Mouse (Mus musculus) embryonic facial prominence, embryonic 15.5 days (tissue): Measurements from ENCODE around the gene Irs3. TPM values are rescaled to one million over a fixed set of nuclear protein-coding genes. Genes with fewer than 3 reads are reported as not detected.

Source experiments
- ATAC-seq: fragments of 200-750 bp; cut with Nextera tagmentation; 2 replicates; pipeline ENCODE4 v1.8.0; 2017; ENCODE audit warnings: low read depth, moderate TSS enrichment; ENCODE audit not compliant: insufficient number of reproducible peaks, low FRiP score, low TSS enrichment
- H3K27ac ChIP-seq: fragments of 300-500 bp; sonication (generic); replicated peaks from 2 replicates; pipeline ENCODE4 v1.5.1; 2015; ENCODE audit warnings: mild to moderate bottlenecking, inconsistent platforms
- H3K27me3 ChIP-seq: fragments of 300-500 bp; sonication (generic); 2 replicates; pipeline ENCODE4 v1.6.1; 2015; ENCODE audit warnings: inconsistent platforms
- H3K36me3 ChIP-seq: fragments of 300-500 bp; sonication (generic); 2 replicates; pipeline ENCODE4 v1.6.1; 2015; ENCODE audit warnings: mild to moderate bottlenecking, inconsistent platforms
- H3K4me1 ChIP-seq: fragments of 300-500 bp; sonication (generic); 2 replicates; pipeline ENCODE4 v1.6.1; 2015; ENCODE audit warnings: inconsistent platforms
- H3K4me2 ChIP-seq: fragments of 300-500 bp; sonication (generic); replicated peaks from 2 replicates; pipeline ENCODE4 v1.6.1; 2015; ENCODE audit warnings: mild to moderate bottlenecking, inconsistent platforms
- H3K4me3 ChIP-seq: fragments of 300-500 bp; sonication (generic); replicated peaks from 2 replicates; pipeline ENCODE4 v1.5.1; 2015; ENCODE audit warnings: mild to moderate bottlenecking, inconsistent platforms
- H3K9ac ChIP-seq: fragments of 300-500 bp; sonication (generic); 2 replicates; pipeline ENCODE4 v1.6.1; 2015; ENCODE audit warnings: inconsistent platforms
- H3K9me3 ChIP-seq: fragments of 300-500 bp; sonication (generic); replicated peaks from 2 replicates; pipeline ENCODE4 v1.6.1; 2016; ENCODE audit warnings: inconsistent platforms
- WGBS: fragments of 180-500 bp; shearing (Covaris S2); methylation state at CpG from one replicate; pipeline ENCODE4 v1.1.7; 2015; 5-methylcytosine and 5-hydroxymethylcytosine counted together
- polyA plus RNA-seq: library from polyadenylated mRNA; unstranded; fragments of >200 nt; fragmentation: Nextera tagmentation; extraction: Ambion mirVana; gene quantifications from 2 replicates; pipeline ENCODE4 v1.2.1, GENCODE M21; 2015

The Irs3 gene
- polyA plus RNA-seq = 0.16 and 0.28 TPM in 2 replicates

- Histone ChIP-seq H3K9me3 (no peaks in the 10 kb centered on the region), H3K4me3 (peak within 1 kb of the TSS; percentile 33), H3K4me2 (peak within 1 kb of the TSS; percentile 51), H3K9ac (no peak within 1 kb of the TSS), H3K27me3 (peaks cover 34% of the 10 kb centered on the region), H3K4me1 (peaks cover 32% of the 10 kb centered on the region), H3K27ac (no peak within 1 kb of the TSS), H3K36me3 (peaks cover 12% of the 10 kb centered on the region)
- WGBS = 13% methylated on average over 11 of the region's 11 CpGs
- no peak for ATAC-seq
Measured at GRCm38 (mm10) chr5:137645652-137646091, at the start of gene Irs3. Gene Irs3 (minus strand): TSS chr5:137645714.

DNA sequence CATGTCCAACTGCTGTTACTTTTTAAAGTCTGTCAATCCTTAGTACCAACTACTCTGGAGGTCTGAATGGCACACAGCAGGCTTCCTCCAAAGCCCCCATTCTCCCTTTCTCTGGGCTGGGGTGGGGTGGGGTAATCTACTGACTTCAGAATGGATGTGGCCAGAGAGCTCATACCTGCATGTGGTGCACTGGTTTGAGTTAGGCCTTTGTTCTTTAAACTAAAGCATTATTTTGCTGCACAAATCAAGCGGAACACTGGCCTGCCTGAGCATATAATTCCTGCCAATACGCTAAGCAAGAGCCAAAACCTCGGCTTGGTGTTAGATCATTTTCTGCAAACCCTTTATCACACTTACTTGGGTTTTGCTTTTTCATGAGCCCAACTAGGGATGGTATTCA, 49.3 kb upstream of the Irs3 start:
- Histone ChIP-seq H3K27me3 (no peaks in the 10 kb centered on the region), H3K9ac (no peak overlapping the region), H3K27ac (no peak overlapping the region), H3K9me3 (no peaks in the 10 kb centered on the region), H3K4me1 (no peaks in the 10 kb centered on the region), H3K4me3 (no peak overlapping the region), H3K36me3 (no peaks in the 10 kb centered on the region), H3K4me2 (no peak overlapping the region)
- WGBS = 58% methylated on average over 3 of the region's 3 CpGs
- no peak for ATAC-seq

- 61% methylated on average over 1 of the region's 1 CpGs for WGBS
Measured at GRCm38 (mm10) chr5:137691881-137692280, 46.4 kb upstream of the Irs3 start.

DNA sequence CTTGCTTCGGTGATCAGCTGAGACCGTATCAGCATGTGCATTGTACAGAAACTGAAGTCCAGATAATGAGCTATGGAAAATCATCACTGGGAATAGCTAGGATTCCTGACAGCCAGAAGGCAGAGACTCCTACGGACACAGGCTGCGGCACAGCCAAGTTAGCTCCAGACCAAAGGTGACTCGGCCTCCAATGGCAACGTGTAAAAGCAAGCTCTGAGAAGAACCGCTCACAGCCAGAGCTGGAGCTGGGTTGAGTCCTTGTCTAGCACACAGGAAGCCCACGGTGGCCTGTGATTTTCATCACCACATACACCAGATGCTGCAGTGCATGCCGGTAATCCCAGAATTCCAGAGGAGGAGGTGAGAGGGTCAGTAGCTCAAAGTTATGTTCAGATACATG, 45.0 kb upstream of the Irs3 start:
- no peak overlapping the region for H3K9ac ChIP-seq
- ATAC-seq = no peak
- H3K9me3 ChIP-seq = no peaks in the 10 kb centered on the region
- no peak overlapping the region for H3K27ac ChIP-seq
- no peak overlapping the region for H3K4me2 ChIP-seq
- no peaks in the 10 kb centered on the region for H3K36me3 ChIP-seq
- H3K4me1 ChIP-seq = no peaks in the 10 kb centered on the region
- no peaks in the 10 kb centered on the region for H3K27me3 ChIP-seq
- 54% methylated on average over 9 of the region's 9 CpGs for WGBS
- H3K4me3 ChIP-seq = no peak overlapping the region

More at GRCm38 (mm10) chr5:137691881-137692280, 46.4 kb upstream of the Irs3 start:
- no peak overlapping the region for H3K27ac ChIP-seq
- no peaks in the 10 kb centered on the region for H3K9me3 ChIP-seq
- H3K4me2 ChIP-seq = no peak overlapping the region
- no peaks in the 10 kb centered on the region for H3K4me1 ChIP-seq
- no peak for ATAC-seq
- H3K9ac ChIP-seq = no peak overlapping the region
- H3K27me3 ChIP-seq = no peaks in the 10 kb centered on the region
- no peaks in the 10 kb centered on the region for H3K36me3 ChIP-seq
- no peak overlapping the region for H3K4me3 ChIP-seq

GRCm38 (mm10) chr5:137689974-137690373, 44.5 kb upstream of the Irs3 start:
- H3K4me2 ChIP-seq = no peak overlapping the region
- no peaks in the 10 kb centered on the region for H3K27me3 ChIP-seq
- 86% methylated on average over 3 of the region's 3 CpGs for WGBS
- no peaks in the 10 kb centered on the region for H3K9me3 ChIP-seq
- H3K27ac ChIP-seq = no peak overlapping the region
- no peak for ATAC-seq
- no peak overlapping the region for H3K9ac ChIP-seq
- H3K4me1 ChIP-seq = 0 out of 2 replicates have a peak, but pooled peaks cover 2% of the 10 kb centered on the region
- H3K4me3 ChIP-seq = no peak overlapping the region
- no peaks in the 10 kb centered on the region for H3K36me3 ChIP-seq

- Histone ChIP-seq H3K4me1 (peaks cover 13% of the 10 kb centered on the region), H3K27me3 (no peaks in the 10 kb centered on the region), H3K27ac (no peak overlapping the region), H3K9me3 (no peaks in the 10 kb centered on the region), H3K4me2 (no peak overlapping the region), H3K9ac (no peak overlapping the region), H3K36me3 (no peaks in the 10 kb centered on the region; the same call in 1 of the 2 replicates), H3K4me3 (no peak overlapping the region)
- no peak for ATAC-seq
- 81% methylated on average over 6 of the region's 6 CpGs for WGBS
Measured at GRCm38 (mm10) chr5:137686127-137686790, 40.7 kb upstream of the Irs3 start.

- no peak for ATAC-seq
- Histone ChIP-seq H3K27me3 (no peaks in the 10 kb centered on the region), H3K4me1 (peaks cover 13% of the 10 kb centered on the region), H3K36me3 (no peaks in the 10 kb centered on the region; the same call in 1 of the 2 replicates), H3K9me3 (no peaks in the 10 kb centered on the region), H3K9ac (no peak overlapping the region), H3K4me3 (no peak overlapping the region), H3K27ac (no peak overlapping the region), H3K4me2 (no peak overlapping the region)
- over 99% methylated on average over 3 of the region's 3 CpGs for WGBS
Measured at GRCm38 (mm10) chr5:137685653-137686052, 40.1 kb upstream of the Irs3 start.

GRCm38 (mm10) chr5:137684294-137685123, 39.0 kb upstream of the Irs3 start, which contains the start of gene Agfg2:
Gene Agfg2 (minus strand): TSS chr5:137684726.
- no peaks in the 10 kb centered on the region for H3K27me3 ChIP-seq
- peak within 1 kb of the TSS; percentile 50 for H3K9ac ChIP-seq
- H3K27ac ChIP-seq = peak within 1 kb of the TSS; percentile 58; the same call in 1 of the 2 replicates
- peak; percentile 100 for ATAC-seq
- H3K36me3 ChIP-seq = no peaks in the 10 kb centered on the region; the same call in 1 of the 2 replicates
- H3K4me3 ChIP-seq = peak within 1 kb of the TSS; percentile 80
- WGBS = under 1% methylated on average over 61 of the region's 62 CpGs
- no peaks in the 10 kb centered on the region for H3K9me3 ChIP-seq
- H3K4me1 ChIP-seq = peaks cover 13% of the 10 kb centered on the region
- H3K4me2 ChIP-seq = peak within 1 kb of the TSS; percentile 95

DNA sequence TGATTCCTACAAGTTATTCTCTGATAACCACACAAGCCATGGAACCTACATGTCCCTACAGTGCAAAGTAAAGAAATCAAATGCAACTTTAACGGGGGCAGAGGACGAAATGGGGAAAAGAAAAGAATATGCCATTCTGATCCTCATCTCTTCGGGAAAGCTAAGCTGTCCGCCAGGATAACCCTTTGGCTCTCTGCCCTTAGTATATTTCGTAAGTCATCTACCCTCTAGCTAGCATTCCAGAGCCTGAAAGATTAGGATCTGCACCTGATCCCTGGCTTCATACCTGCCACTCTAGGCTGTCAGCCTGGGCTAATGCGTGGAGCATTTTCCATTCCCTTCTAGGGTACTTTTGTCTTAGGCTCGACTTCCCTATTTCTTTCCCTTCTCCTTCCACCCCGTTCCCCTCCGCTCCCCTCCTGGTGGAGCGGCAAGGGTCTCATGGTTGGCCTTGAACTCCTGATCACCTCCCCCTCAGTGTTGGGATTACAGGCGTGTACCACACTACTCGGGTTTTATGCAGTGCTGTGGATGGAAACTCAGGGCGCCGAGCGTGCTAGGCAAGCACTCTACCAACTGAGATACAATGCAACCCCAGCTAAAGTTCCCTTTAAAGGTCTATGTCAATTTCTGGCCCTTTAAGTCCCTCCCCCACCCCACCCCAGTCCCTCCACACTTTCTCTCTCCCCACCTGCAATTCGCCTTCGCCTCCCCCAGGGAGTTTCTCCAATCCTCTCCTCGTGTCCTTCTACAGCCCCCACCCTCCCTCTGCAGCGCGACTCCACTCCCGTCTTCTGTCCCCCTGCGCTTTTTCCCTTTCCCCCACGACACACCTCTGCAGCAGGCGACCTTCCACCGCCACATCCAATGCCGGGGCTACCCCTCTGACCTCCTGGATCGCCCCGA, 38.1 kb upstream of the Irs3 start:
- H3K9me3 ChIP-seq = no peaks in the 10 kb centered on the region
- no peak for ATAC-seq
- whole genome bisulfite sequencing = 9% methylated on average over 28 of the region's 28 CpGs

GRCm38 (mm10) chr5:137682526-137682925, 37.0 kb upstream of the Irs3 start:
- H3K36me3 ChIP-seq = no peaks in the 10 kb centered on the region; the same call in 1 of the 2 replicates
- no peak for ATAC-seq
- peaks cover 13% of the 10 kb centered on the region for H3K4me1 ChIP-seq
- H3K27me3 ChIP-seq = no peaks in the 10 kb centered on the region
- no peak overlapping the region for H3K4me2 ChIP-seq
- 80% methylated on average over 6 of the region's 6 CpGs for WGBS
- H3K9me3 ChIP-seq = no peaks in the 10 kb centered on the region
- no peak overlapping the region for H3K9ac ChIP-seq
- no peak overlapping the region for H3K4me3 ChIP-seq
- H3K27ac ChIP-seq = no peak overlapping the region

More for the DNA sequence above, 38.1 kb upstream of the Irs3 start:
- peak overlapping the region; percentile 95 for H3K4me2 ChIP-seq
- H3K36me3 ChIP-seq = no peaks in the 10 kb centered on the region; the same call in 1 of the 2 replicates
- H3K4me3 ChIP-seq = peak overlapping the region; percentile 80
- peak overlapping the region; percentile 50 for H3K9ac ChIP-seq
- peaks cover 13% of the 10 kb centered on the region for H3K4me1 ChIP-seq
- H3K27me3 ChIP-seq = no peaks in the 10 kb centered on the region
- peak overlapping the region; percentile 58; the same call in 1 of the 2 replicates for H3K27ac ChIP-seq
